Mouse (Mus musculus): ENCODE measurements at regions not wholly inside any gene's neighbourhood (a gene's known extent, or its start where the extent isn't known, plus 50 kb on each side); places are given as distances from the start of the nearest gene placed in this dataset.
"Not testable (repeated sequence)": the region's sequence is repeated elsewhere in the genome, so short reads cannot be mapped to it uniquely, and the experiment has no call there.

- not testable (repeated sequence) for TF ChIP-seq CTCF (IDR thresholded peaks at IDR 0.05; ENCODE audit: control insufficient read depth, insufficient read depth, insufficient replicate concordance, low read depth, low read length); POLR2A (IDR thresholded peaks at IDR 0.05; ENCODE audit: control insufficient read depth, low read depth, low read length)
These were observed 834.1 kb upstream of the Snrpn start for GRCm38 (mm10) chr7:60974116-60974515.

All from testis, adult 2 months (tissue).